Mouse (Mus musculus) cerebellum, postnatal 4 days (tissue): ENCODE measurements at regions not wholly inside any gene's neighbourhood (a gene's known extent, or its start where the extent isn't known, plus 50 kb on each side); places are given as distances from the start of the nearest gene placed in this dataset.

ENCODE experiments used
- DNase-seq, 2 experiments: peaks; one replicate each; pipeline ENCODE4 v3.0.0; 2022; ENCODE audit warnings: low spot score in 2 of 2, mixed read lengths in 1 of 2

DNA sequence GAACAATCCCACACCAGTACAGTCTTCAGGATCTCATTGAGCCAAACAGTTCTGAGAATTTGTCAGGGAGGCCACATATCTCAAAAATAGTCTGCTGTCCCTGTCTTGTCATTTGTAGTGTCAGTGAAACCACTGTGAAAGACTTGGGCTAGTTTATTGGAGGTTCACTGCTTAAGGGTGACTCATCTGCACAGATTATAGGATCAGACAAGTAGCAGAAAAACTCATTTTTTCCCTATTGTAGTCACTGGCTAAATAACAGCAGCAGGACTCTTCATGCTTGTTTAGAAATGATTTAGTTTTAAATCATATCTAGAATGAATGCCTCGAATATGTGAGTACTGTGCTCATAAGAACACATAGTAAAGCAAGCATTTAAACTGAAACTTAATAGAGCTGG, 475.2 kb upstream of the Marcks start:
- no peak for DNase-seq

GRCm38 (mm10) chr10:37603529-37603928, 464.8 kb upstream of the Marcks start:
- DNase-seq: no peak

DNA sequence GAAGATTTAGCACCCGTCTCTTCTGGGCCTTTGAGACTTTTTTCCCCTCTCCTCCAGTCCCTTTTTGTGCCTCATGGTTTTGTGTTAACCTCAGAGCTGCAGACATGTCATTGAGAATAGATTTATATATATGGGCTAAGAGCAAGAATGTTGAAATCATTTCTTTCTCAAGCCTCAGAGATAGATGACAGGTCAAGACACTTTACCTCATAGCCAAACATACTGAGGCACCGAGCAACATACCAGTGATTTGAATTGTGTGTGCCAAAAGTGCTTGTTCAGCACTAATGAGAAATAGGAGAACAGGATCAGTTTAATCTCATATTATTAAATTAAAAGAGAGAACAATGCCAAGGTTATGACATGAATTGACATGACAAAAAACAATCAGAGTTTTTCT, 464.2 kb upstream of the Marcks start:
- no peak for DNase-seq

- DNase-seq: peak in 1 of 2 experiments; percentile 4
Measured at GRCm38 (mm10) chr10:37589889-37590288, 451.2 kb upstream of the Marcks start.

DNA sequence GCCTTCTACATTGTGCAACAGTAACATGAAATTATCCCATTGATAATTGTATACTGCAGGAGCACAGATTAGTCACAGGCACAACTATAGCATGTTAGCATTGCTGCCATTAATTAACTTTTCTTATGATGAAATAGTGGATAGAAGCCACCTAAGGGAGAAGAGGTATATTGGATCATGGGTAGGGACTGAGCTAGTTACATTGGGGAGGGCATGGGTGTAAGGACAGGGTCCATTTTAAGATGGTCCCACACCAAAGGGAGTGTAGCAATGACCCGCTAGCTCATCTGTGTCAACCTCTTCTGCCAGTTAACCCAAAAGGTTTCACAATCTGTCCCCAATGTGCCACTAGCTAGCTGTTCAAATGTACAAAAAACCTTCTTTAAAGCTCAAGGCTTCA, 450.3 kb upstream of the Marcks start:
- DNase-seq: no peak

DNA sequence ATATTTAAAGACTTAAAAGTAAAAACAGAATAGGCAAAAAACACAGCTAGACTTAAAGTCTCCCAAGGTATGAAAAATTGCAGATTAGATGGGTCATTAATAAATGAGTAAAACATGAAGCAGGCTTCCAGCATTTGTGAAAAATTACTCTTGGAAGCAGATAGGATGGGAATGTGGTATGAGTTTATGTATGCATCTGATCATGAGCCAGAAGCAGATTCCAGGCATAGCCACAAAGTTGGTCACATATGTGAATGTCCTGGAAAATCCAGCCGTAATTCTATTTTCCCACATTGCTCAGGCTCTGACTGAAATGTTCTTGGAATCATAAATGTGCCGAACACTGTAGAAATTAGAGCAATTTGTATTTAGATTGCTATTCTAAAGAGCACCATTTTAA, 432.5 kb upstream of the Marcks start:
- DNase-seq: no peak

DNA sequence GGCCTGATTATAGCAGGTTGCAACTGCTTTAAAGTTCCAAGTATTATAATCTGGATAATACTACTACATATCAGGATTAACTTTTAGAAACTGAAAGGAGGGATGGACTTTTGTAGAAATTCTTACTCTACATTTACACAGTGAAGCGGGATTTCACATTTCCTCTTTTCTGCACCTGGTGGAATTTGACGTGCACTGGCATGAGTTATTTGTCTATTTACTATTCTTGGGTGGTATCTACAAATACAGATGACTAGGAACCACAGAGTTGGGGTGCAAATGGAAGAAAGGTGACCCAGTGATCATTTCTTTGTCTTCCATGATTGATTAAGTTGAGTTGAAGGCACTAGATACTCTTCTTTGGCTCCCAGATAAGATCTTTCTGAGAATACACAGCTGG, 423.0 kb upstream of the Marcks start:
- DNase-seq: no peak

GRCm38 (mm10) chr10:37549446-37549845, 410.7 kb upstream of the Marcks start:
- DNase-seq: no peak

- DNase-seq: no peak
Measured at GRCm38 (mm10) chr10:37540703-37541102, 402.0 kb upstream of the Marcks start.

DNA sequence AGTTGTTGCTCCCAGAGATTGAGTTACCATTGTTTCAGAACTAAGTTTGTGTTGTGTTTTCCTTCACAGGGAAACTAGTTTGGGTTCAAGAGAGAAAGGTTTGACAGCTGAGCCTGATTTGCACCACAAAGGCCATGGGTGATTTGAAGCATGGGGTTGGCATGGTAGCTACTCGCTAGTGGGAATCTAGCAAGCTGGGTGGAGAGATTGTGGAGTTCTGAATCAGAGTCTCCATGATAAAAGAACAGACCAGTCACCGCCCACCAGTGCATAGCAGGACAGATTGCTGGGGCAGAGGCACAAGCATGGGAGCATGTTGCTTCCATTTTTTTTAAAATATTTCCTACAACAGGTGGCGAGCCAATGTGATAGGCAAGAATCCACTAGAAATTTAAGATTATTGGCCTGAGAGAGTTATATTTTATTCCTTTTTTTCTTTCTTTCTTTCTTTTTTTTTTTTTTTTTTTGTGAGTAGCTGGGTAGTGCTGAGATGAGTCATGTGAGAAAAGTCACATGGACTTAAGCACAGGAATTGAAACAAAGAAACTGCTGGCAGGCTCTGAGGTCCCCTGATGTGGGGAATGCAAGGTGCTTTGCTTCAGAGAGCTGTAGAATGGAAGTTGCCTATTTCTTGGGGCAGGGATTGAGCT, 367.4 kb upstream of the Marcks start:
- DNase-seq: no peak

GRCm38 (mm10) chr10:37504468-37504867, 365.7 kb upstream of the Marcks start:
- no peak for DNase-seq

- no peak for DNase-seq
Measured at GRCm38 (mm10) chr10:37502505-37502904, 363.8 kb upstream of the Marcks start.

DNA sequence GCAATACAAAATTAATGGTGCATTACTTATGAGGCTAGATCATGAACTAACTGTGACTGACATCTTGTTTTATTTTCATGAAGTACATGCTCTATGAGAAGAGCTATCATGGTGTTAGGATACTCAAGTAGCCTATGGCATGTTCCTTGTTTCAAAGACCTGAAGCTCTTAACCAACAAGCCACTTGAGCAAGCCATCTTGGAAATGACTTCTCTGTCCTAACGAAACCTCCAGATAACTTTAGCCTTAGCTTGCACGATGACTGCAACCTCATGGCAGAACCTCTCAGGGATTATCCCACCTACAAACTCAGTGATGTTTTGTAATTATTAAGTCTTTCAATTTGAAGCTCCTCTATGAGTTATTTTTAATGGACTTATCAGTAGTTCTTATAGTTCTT, 362.3 kb upstream of the Marcks start:
- no peak for DNase-seq

DNA sequence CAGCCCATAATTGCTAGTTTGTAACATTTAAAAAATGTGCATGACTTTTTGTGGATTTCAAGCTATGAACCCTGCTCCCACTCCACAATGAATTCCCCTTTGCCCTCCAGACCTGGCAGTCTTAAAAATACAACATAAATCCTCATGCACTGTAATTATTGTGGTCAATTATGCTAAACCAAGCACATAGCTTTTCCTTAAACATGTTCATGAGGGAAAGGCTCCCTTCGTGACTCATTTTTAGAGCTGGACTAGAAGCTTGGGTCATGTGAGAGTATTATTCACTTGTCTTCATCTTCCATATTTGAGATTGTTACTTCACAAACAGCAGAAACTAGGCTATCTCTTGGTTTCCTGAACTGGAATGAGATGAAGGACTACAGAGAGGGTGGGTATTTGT, 356.7 kb upstream of the Marcks start:
- no peak for DNase-seq

DNA sequence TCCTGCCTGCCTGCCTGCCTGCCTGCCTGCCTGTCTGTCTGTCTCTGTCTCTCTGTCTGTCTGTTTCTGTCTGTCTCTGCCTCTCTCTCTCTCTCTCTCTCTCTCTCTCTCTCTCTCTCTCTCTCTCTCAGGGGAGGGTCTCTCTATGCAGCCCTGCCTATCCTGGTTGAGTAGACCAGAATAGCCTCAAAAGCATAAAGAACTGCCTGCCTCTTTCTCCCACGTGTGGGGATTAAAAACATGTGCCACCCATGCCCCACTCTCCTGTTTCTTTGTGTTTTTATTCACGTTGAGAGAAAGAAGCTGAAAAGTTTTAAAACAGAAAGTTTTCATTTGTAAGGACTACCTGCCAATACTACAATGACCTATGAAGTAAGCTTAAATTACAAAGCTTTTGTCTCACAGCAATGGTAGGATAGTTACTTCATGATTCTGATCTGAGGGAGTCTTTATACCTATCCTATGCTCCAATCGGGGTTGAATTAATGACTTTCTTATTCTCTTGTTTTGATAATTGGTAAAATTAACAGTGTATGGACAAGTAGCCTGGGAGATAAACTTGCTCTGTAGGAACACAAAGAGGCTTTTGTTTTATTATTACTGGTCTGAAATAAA, 355.9 kb upstream of the Marcks start:
- no peak for DNase-seq

- DNase-seq: no peak
Measured at GRCm38 (mm10) chr10:37494098-37494497, 355.4 kb upstream of the Marcks start.

DNA sequence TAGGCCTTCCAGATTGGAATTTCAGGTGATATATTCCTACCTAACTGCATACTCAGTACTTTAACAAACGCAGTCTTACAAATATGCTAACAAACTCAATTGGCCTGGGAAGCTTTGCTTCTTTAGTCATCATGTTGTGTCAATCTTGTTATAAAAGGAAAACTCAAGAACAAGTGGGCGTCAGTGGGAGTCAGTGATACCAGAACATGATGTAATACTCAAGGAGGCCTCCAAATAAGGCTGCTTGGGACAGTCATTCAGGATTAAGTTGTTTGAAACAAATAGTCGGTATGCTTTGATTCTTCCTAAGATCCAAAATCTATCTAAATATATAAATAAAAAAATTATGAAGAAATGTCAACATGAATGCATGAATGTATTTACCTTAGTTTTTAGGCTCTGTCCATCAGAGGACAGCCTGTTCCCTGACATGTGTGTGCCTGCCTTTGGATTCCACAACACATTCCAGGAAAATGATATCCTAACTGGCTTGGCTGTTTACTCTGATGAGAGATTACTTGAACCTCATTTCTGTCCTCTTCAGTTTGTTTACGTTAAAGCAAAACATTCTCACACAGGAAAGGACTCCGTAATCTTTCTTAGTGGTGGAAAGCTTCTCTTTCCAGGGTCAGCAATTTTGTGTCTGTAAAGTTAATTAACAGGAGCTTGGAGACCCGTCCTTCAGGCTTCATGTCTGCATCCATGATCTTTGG, 345.7 kb upstream of the Marcks start:
- no peak for DNase-seq

DNA sequence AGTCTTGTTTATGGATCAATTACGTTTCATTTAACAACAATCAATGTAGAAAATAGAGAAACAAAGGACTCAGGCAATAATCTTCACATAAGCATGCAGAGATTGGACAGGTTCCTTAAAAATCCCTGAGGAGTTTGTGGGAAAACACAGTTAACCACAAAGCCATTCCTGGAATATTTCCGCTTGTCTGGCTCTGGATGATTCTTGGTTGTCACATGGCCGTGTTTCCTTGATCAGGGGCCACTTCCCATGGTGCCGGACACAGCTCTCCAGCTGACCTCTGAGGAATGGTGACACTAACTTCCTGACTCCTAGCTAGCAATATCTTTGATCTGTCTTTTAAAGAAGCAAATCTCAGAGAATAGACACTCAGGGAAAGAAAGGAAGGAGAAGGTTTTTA, 344.8 kb upstream of the Marcks start:
- DNase-seq: no peak

GRCm38 (mm10) chr10:37481879-37482278, 343.2 kb upstream of the Marcks start:
- DNase-seq: no peak

DNA sequence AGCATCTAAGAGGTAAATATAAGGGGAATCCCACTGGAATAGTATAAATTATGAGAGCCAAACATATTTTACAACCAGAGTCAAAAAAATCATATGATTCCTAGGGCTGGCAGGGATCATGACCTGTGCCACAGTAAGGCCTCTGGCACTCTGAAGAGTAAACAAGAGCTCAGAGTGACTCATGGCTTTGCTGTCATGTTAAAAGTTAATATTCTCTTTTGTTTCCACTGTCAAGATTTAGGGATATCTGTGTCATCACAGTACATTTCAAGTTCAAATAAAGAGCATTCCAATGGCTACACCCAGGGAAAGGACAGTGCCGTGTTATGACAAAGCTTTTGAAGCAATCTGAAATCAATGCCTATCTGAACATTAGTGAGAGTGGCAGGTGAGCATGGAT, 341.6 kb upstream of the Marcks start:
- DNase-seq: no peak

- no peak for DNase-seq
Measured at GRCm38 (mm10) chr10:37478108-37478507, 339.4 kb upstream of the Marcks start.

- no peak for DNase-seq
Measured at GRCm38 (mm10) chr10:37473086-37473485, 334.4 kb upstream of the Marcks start.

DNA sequence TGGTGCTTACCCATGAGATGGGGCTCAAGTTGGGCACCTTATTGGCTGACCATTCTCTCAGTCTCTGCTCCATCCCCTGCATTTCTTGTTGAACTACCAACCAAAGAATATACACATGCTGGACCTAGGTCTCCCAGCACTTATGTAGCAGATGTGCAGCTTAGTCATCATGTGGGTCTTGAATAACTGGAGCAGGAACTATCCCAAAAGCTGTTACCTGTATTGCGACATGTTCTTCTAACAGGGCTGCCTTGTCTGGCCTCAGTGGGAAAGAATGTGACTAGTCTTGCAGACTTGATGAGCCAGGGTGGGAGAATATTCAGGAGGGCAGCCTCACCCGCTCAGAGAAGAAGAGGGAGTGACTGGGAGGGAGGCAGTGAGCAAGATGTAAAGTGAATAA, 318.7 kb upstream of the Marcks start:
- DNase-seq: no peak
